Mouse (Mus musculus) 3T3-L1 (cell line): ENCODE measurements around the gene Rnf126.
"Not testable (repeated sequence)": the region's sequence is repeated elsewhere in the genome, so short reads cannot be mapped to it uniquely, and the experiment has no call there.

Source experiments
- DNase-seq: peaks from one replicate; pipeline ENCODE4 v3.0.0-alpha.2; 2015; ENCODE audit warnings: low read depth, low spot score

Rnf126 gene

GRCm38 (mm10) chr10:79767372-79768244, 856 bp upstream of the Rnf126 start:
- peak; percentile 97 for DNase-seq

- no peak for DNase-seq
These were observed 698 bp downstream of the Rnf126 start for GRCm38 (mm10) chr10:79766001-79766507.

GRCm38 (mm10) chr10:79765228-79765745, 1.5 kb downstream of the Rnf126 start:
- DNase-seq = no peak

- no peak for DNase-seq
These were observed 2.5 kb downstream of the Rnf126 start for GRCm38 (mm10) chr10:79764234-79764633.

- DNase-seq = no peak
These were observed 3.9 kb downstream of the Rnf126 start for GRCm38 (mm10) chr10:79762875-79763274.

DNA sequence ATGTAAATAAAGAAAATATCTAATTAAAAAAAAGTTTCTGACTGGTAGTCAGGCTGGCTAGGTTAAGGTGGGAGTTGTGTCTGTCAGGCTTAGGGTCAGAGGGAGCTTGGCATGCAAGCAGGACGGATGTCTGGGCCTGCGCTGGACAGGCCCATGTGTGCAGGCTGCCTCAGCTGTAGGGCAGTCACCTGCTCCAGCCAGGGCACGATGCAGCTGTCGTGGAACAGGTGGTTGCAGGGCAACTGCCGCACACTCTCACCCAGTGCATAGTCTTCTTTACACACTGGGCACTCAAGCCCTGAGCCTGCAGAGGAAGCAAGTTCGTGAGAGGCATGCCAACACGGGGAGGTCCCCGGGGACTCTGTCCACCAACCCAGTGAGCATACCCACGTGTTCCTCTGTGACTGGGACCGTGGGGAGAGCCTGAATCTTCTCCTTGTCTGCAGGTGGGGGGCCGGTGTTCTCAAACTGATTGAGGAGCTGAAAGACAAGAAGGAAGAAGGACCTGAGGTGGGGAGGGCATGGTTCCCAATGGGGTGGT, 6.1 kb downstream of the Rnf126 start:
- DNase-seq = no peak

GRCm38 (mm10) chr10:79759675-79760074, 7.1 kb downstream of the Rnf126 start:
- not testable (repeated sequence) for DNase-seq

- no peak for DNase-seq
These were observed 10.1 kb downstream of the Rnf126 start for GRCm38 (mm10) chr10:79756660-79757059.

DNA sequence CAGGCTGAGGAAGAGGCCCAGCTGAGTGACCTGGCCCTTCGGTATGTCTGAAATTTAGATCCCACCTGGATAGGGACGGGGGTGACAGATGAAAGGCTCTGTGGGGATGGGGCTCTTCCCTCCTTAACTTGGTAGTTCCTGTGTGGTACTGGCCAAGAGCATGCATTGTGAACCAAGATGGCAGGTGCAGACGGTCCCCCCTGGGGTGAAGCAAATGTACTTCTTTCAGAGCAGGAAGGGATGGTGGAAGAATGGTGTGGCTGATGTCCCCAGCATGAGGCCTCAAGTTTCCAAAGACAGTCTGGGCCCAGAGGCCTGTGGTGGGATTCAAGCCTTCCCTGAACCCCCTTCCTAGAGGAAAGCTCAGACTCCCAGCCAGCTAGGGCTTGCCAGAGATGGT, 10.9 kb downstream of the Rnf126 start:
- DNase-seq = no peak

- no peak for DNase-seq
These were observed 11.8 kb downstream of the Rnf126 start, which contains the start of gene Fgf22 for GRCm38 (mm10) chr10:79754856-79755516. TSS of gene Fgf22 (plus strand) at chr10:79755076.

GRCm38 (mm10) chr10:79748496-79748895, 18.3 kb downstream of the Rnf126 start:
- DNase-seq = peak; percentile 8

DNA sequence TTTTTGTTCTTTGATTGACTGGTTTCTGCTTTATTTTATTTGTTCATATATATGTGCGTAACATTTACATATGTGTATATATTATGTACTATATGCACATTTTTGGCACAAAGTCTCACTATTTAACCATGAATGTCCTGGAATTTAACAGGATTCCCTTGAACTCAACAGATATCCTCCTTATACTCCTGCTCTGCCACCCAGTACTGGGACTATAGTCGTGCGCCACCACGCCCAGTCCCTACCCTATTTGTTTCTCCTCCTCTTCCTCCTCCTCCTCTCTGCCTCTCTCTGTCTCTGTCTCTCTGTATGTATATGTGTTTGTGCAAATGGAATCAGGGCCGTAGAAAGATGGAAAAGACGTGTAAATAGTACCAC, 20.0 kb downstream of the Rnf126 start:
- DNase-seq = no peak

GRCm38 (mm10) chr10:79745898-79746773, 20.6 kb downstream of the Rnf126 start, which contains the start of gene Polrmt:
TSS of gene Polrmt (minus strand) at chr10:79746581.
- peak; percentile 99 for DNase-seq

- DNase-seq = no peak
These were observed 21.3 kb downstream of the Rnf126 start for GRCm38 (mm10) chr10:79745411-79745810.

GRCm38 (mm10) chr10:79743650-79744365, 22.9 kb downstream of the Rnf126 start:
- no peak for DNase-seq

DNA sequence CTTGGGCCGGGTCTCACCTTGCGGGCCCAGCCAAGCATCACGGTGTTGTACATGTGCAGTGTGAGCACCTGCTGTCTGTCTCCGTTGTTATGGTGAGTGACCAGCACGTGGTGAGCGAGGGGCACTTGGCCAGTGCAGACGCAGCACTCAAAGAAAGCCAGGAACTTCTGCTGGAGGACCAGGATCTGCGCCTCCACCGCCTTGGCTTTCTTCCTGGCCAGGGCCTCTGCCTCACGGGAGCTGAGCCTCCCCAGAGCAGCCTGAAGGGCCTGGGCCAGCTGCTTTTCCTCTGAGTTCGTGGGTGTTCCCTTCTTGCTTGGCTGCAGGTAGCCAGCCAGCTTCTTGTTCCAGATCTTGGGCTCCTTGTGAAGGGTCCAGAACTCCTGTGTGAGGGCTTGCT, 23.6 kb downstream of the Rnf126 start:
- no peak for DNase-seq

DNA sequence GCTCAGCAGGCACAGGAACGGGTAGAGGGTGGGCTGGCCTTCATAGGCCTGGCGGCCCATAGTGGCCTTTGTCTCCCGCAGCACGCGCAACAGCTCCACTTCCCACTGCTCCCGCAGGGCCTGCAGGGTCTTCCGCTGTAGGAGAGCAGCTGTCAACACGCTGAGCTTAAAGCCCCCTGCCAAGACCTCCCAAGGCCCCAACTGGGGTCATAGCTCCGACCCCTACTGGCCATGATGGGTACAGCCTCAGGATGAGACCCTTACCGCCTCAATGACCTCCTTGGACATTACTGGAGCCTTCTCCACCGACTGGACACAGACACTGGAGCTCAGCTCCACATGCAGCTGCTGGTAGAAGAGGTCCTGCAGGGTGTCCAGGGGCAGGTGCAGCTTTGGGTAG, 25.9 kb downstream of the Rnf126 start:
- no peak for DNase-seq

DNA sequence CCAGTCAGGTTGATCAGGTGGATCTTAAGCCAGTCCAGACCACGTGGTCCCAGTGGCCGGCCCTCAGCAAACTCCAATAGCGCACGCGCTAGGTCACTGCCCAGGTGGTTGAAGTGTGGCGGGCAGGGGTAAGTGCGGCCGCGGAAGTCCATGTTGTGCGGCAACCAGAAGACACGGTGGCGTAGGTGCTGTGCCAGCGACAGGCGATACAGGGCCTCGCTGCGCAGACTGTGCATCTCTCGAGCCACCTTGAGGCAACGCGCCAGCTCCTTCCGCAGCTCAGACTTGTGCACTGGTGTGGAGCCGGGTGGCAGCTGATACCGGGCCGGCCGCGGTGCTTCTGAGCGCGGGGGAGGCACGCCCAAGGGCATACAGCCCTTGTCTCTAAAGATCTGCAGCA, 27.5 kb downstream of the Rnf126 start:
- no peak for DNase-seq

DNA sequence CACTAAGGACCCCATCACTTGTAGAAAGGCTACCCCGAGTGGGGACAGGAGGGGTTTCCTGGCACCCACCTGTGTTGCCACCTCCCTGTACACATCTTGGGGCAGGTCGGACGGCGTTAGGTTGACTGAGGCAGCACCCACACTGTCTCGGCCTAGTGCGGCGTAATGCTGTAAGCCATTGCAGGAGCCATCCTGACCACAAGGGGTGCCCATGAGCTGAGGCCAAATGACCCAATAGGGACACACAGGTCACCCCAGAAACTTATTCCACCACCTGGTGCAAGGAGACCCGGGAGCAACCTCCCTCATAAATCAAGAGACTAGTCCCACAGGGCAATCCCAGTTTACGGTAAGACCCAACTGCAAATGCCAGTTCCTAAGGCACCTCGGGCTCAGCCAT, 28.5 kb downstream of the Rnf126 start:
- no peak for DNase-seq

DNA sequence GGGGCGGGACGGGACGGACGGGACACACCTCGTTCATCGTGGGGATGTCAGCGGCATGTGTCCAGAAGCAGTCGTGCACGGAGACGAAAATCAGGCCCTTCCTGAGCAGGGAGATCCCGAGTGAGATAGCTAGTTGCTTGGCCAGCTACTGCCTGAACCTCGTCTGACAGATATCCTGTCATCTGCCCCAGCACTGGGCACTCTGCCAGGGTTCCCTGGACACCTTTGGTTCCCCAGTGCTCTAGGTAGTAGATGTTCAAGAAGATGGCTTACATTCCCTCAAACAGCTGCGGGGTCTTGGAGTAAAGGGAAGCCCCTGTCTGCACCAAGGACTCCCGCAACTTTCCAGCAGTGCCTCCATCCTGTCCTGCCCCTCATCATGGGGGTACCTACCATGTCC, 30.0 kb downstream of the Rnf126 start:
- DNase-seq = no peak
